Mouse (Mus musculus): ENCODE results near the gene Nr1h2. TPM values are rescaled to one million over a fixed set of nuclear protein-coding genes. Genes with fewer than 3 reads are reported as not detected.

The Nr1h2 gene
- total RNA-seq, 2 experiments from 2014 or later = 27.0 to 29.3 TPM

DNA sequence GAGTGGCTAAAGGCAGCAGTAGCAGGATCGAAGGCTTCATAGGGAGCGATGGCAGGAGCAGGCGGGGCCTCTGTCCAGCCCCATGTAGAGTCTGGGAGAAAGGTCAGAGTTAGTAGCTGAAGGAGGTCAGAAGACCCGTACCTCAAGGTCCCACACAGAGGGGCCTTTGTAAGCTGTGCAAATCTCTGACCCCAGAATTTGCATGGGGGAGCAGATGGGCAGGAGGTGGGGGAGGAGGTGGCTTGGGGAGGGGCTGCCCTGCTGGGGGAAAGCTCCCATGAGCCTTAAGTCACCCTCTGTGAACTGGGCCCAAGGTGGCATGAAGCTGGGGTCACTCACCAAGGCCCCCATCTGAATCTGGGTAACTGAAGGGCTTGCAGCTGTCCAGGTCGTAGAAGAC lies 24.2 kb downstream of the Nr1h2 start:
- DNase-seq = no peak

DNA sequence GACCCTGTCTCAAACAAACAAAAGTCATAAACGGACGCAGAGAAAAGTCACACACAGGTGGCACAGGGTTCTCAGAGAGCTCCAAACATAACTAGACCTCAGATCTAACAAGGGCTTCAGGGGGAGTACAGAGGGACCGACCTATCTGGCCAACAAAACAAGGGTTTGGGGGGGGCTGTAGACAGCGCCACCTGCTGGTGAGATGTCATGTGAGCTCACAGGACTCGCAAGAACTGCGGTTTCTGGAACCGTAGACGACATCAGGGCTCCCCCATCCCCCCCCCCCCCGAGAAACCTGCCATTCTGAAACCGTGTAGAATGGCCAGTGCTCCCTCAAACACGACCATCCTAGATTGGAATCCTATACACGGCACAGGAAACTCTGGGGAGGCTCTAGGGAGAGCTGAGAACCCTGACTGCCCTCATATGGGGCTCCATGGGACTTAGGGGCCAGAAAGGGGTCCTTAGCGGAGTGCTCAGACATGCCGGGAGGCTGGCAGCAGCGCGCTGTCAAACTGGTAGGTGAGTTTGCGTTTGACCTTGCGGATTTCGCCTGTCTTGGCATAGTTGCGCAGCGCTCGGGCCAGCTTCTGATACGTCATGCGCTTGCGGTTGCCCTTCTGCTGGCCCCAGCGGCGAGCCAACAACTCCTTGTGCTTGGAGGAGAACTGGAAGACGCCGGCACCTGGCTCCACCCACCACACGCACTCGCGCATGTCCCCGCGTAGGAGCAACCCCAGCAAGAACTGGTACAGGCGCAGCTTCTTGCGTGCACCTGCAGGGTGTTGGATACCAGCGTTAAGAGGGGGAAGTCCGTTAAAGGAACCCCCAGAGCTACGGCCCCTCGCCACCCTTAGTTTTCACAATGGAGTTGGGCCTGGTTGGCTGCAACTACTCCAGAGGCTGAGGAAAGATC lies 26.0 kb downstream of the Nr1h2 start:
- peak; percentile 88 for DNase-seq

DNA sequence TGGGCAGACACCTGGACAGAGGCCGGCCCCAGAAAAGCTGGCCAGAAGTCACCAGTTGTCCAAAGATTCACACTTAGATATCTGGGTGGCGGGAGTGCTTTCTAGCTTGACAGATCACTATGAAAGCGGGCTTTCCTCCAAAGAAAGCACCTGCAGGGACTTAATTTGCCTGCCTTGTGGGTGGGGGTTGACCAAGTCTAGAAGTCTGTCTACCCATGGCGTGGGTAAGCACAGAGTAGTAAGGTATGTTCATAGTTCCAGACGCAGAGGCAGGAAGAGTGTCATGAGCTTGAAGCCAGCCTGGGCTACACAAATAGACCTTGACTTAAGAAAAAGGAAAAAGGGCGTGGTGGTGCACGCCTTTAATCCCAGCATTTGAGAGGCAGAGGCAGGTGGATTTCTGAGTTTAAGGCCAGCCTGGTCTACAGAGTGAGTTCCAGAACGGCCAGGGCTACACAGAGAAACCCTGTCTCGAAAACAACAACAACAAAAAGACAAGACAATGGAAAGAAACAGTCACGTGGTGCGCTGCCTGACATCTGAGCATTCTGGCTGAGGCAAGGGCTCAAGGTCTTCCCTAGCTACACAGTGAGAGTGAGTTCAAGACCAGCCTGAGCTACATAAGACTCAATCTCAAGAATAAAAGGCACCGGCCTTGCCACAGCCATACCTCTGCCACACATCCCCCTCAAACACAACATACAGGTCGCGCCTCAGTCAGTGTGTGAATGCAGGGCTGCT lies 27.2 kb downstream of the Nr1h2 start:
- DNase-seq = no peak

DNA sequence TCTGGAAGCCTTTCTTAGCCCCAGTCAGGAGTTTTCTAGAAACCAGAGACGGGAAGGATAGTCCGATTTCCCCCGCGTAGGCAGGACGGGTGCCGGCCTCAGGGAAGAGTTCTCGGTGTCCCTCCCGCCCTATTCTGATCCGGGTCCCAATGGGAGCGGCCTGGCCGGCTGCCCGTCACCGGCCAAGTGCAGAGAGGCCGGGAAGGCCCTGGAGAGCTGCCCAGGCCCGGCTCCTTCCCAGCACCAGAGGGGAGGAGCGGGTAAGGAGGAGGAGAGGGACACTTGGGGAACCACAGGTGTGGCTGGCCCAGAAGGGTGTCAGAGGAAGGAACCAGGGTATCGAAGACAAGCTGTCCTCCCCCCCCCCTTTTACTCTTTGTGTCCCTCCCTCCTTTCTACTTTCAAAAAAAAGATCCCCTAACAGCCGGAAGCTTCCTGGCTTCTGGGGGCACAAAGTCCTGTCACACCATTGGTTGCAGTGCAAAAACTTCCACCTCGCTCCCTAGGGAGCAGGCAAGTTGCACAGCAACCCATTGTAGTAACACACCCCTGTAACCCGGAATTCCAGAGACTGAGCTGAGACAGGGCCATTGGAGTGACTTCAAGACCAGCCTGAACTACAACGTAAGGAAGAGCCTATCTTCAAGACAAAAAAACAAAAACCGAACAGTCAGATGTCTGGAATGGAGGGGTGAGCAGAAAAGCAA lies 28.5 kb downstream of the Nr1h2 start:
- DNase-seq = peak; percentile 94

- DNase-seq = peak; percentile 79
Observed at GRCm38 (mm10) chr7:44524502-44524901, 29.2 kb downstream of the Nr1h2 start, which contains the start of gene Mybpc2. Gene Mybpc2 (minus strand): TSS chr7:44524656.

GRCm38 (mm10) chr7:44523056-44523455 lies 30.7 kb downstream of the Nr1h2 start:
- peak; percentile 82 for DNase-seq

GRCm38 (mm10) chr7:44521710-44522109 lies 32.0 kb downstream of the Nr1h2 start:
- peak; percentile 47 for DNase-seq

GRCm38 (mm10) chr7:44520990-44521389 lies 32.8 kb downstream of the Nr1h2 start:
- no peak for DNase-seq

DNA sequence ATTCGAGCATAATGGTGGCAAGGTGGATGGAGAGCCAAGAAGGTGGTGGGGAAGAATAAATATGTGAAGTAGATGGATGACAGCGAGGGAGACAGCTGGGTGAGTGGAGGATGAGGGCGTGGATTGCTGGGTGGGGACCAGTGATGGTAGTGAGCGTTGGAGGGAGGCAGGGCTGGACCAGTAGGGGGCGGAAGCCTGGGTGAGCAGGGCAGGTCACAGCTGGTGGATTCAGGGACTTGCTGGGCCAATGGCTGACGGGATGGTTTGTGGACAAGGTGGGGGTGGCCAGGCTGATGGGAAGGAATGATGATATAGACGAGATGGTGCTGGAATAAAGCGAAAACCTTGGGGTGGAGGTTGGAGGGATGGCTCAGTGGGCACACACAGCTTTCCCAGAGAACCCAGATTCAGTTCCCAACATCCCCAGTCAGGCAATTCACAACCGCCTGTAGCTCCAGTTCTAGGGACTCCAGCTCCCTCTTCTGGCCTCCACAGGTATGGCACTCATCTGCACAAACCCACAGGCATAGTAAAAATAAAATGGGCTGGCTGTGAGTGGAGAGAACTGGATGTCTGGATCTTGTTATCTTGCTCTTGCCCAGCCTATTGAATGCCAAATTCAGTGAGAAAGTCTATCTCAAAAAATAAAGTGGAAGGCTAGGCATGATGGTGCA lies 34.4 kb downstream of the Nr1h2 start:
- no peak for DNase-seq

- DNase-seq = no peak
Observed at GRCm38 (mm10) chr7:44507491-44507890, 46.3 kb downstream of the Nr1h2 start.

DNA sequence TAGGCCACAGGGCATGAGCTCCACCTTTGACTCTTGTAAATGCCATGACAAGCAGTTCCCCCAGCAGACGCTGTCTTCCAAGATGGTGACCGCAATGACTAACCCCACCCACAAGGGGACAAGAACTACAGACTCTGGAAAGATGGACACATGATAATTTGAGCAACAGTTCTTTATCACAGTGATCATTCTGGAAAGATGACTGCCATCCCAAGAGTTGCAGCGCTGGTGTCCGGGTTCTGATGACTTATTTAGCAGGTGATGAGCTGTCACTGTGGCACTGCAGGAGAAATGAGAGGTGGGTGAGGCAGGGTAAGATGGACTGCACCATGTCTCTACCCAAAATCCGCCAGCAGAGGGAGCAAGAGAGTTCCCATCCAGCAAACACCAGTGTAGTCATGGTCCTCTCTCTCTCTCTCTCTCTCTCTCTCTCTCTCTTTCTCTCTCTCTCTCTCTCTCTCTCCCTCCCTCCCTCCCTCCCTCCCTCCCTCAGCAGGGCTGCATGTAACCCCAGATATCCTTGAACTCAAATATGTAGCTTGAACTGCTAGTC lies 52.1 kb downstream of the Nr1h2 start:
- no peak for DNase-seq

DNA sequence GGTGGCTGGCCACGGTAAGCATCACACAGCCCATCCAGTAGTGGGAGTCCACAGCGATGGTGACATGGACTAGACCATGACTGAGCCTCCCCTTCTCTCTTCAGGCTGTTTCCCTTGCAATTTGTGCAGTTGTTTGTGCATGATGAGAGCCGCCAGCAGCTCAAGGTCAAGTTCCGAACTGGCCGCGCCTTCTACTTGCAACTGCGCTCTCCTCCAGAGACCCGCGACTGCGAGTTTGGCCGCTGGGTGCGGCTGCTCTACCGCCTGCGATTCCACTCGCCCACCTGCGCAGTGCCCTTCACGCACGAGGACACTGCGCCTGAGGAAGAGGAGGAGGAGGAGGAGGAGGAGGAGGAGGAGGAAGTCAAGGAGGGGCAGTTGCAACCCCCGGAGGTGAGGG lies 53.7 kb downstream of the Nr1h2 start:
- DNase-seq = no peak

Small RNA genes within 50 kb of the gene (microRNA-seq; reads per million reads assigned to microRNA genes)
- gene Mir7053 (ENCODE audit: borderline replicate concordance in 2 of 2) = 0 reads per million in 2 experiments

Other genes starting within 250 kb of the Nr1h2 start
- 1 to 10 TPM; 1.9 to 2.6 TPM for gene Clec11a, start 247.0 kb downstream of the Nr1h2 start, total RNA-seq (2021)
- gene Shank1, start 243.7 kb downstream of the Nr1h2 start, total RNA-seq (2021) = under 1 TPM; 0.49 to 0.54 TPM
- gene Syt3, start 169.8 kb downstream of the Nr1h2 start, total RNA-seq (2021) = 1 to 10 TPM; 1.1 to 1.8 TPM
- gene 1700008O03Rik, start 168.1 kb downstream of the Nr1h2 start, total RNA-seq (2021) = not detected
- gene Lrrc4b, start 124.9 kb downstream of the Nr1h2 start, total RNA-seq (2021) = under 1 TPM; 0.24 to 0.43 TPM
- not detected for gene Aspdh, start 88.6 kb downstream of the Nr1h2 start, total RNA-seq (2021)
- 10 to 100 TPM; 62.8 to 69.1 TPM for gene Josd2, start 86.0 kb downstream of the Nr1h2 start, total RNA-seq (2021)
- gene Emc10, start 57.4 kb downstream of the Nr1h2 start, total RNA-seq (2021) = 10 to 100 TPM; 41.4 to 53.2 TPM
- gene Fam71e1, start 57.4 kb downstream of the Nr1h2 start, total RNA-seq (2021) = 1 to 10 TPM; 2.5 to 2.9 TPM
- 1,000 to 10,000 TPM; 3,676 to 4,447 TPM for gene Mybpc2, start 29.3 kb downstream of the Nr1h2 start, total RNA-seq (2021)
- gene Spib, start 21.9 kb downstream of the Nr1h2 start, total RNA-seq (2021) = under 1 TPM in 1 of 2 experiments, not detected in 1; 0.24 TPM
- 1 to 10 TPM; 4.7 to 5.2 TPM for gene Pold1, start 5.1 kb downstream of the Nr1h2 start, total RNA-seq (2021)
- gene Napsa, start 18.4 kb upstream of the Nr1h2 start, total RNA-seq (2021) = under 1 TPM in 1 of 2 experiments, not detected in 1; 0.16 TPM
- gene Kcnc3, start 36.7 kb upstream of the Nr1h2 start, total RNA-seq (2021) = 1 to 10 TPM; 4.3 to 4.8 TPM
- gene Myh14, start 116.9 kb upstream of the Nr1h2 start, total RNA-seq (2021) = 10 to 100 TPM; 23.0 to 24.7 TPM
- gene Izumo2, start 154.8 kb upstream of the Nr1h2 start, total RNA-seq (2021) = not detected
- gene Vrk3, start 194.5 kb upstream of the Nr1h2 start, total RNA-seq (2021) = 10 to 100 TPM; 16.7 to 21.1 TPM
- under 1 TPM in 1 of 2 experiments, not detected in 1; 0.08 TPM for gene Zfp473, start 197.1 kb upstream of the Nr1h2 start, total RNA-seq (2021)

All from gastrocnemius, postnatal 25 days (tissue).